Mouse (Mus musculus): ENCODE results near the gene Myl6b.

Myl6b gene

GRCm38 (mm10) chr10:128451014-128451413 is 47.5 kb downstream of the Myl6b start:
- no peak for DNase-seq (ENCODE audit: low spot score in 2 of 2)

GRCm38 (mm10) chr10:128445407-128445806 is 53.1 kb downstream of the Myl6b start:
- DNase-seq (ENCODE audit: low spot score in 2 of 2): no peak

- DNase-seq (ENCODE audit: low spot score in 2 of 2): no peak
These were observed 54.1 kb downstream of the Myl6b start for GRCm38 (mm10) chr10:128444354-128444753.

All from left cerebral cortex, adult 9 months (tissue).